Mouse (Mus musculus) embryo, embryonic 10 days (tissue): ENCODE measurements around the gene Ppm1j.
A peak's percentile ranks its signal among the peaks of the same experiment; 100 is the strongest.

ENCODE experiments used
- DNase-seq: peaks from one replicate; pipeline ENCODE4 v3.0.0-alpha.2; 2015; ENCODE audit warnings: low spot score

Gene Ppm1j

GRCm38 (mm10) chr3:104783971-104784500, 3.2 kb downstream of the Ppm1j start:
- DNase-seq = no peak

DNA sequence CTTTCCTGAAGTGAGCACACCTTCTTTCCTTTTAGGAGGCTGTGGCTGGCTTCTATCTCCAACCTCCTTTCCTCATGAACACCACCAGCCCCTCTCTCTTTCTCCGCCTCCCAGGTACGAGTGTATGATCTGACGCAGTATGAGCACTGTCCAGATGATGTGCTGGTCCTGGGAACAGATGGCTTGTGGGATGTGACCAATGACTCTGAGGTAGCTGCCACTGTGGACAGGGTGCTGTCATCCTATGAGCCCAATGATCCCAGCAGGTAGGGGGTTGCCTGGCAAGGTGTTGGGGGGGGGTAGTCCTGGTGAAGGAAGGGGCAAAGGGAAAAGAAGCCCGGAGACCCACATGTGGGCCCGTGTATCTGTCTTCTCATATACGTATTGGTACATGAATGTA, 4.4 kb downstream of the Ppm1j start:
- DNase-seq = no peak

DNA sequence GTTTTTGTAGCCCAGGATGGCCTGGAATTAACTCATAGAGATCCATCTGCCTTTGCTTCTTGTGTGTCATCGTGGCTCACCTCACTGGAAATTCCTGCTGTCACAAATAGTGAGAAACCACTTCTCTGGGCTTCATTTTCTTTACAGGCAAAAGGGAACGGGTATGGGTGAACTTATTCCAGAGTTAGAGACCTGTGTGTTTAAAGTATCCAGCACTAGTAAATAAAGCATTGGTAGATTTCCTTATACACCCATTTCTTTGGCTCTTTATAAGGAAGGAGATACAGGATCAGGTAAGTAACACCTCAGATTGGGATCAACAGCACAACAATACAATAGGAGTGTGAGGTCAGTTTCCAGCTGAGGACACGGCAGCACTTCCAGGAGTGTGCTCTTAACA, 7.2 kb downstream of the Ppm1j start, which contains the start of gene Rhoc:
Gene Rhoc, plus strand, starts transcription at position 301 of the 400 bp plus-strand sequence.
- DNase-seq = no peak

GRCm38 (mm10) chr3:104788561-104789311, 7.9 kb downstream of the Ppm1j start:
- DNase-seq = peak; percentile 88

- peak; percentile 44 for DNase-seq
Measured at GRCm38 (mm10) chr3:104789312-104789605, 8.4 kb downstream of the Ppm1j start.

- no peak for DNase-seq
Measured at GRCm38 (mm10) chr3:104789822-104790221, 9.0 kb downstream of the Ppm1j start.

DNA sequence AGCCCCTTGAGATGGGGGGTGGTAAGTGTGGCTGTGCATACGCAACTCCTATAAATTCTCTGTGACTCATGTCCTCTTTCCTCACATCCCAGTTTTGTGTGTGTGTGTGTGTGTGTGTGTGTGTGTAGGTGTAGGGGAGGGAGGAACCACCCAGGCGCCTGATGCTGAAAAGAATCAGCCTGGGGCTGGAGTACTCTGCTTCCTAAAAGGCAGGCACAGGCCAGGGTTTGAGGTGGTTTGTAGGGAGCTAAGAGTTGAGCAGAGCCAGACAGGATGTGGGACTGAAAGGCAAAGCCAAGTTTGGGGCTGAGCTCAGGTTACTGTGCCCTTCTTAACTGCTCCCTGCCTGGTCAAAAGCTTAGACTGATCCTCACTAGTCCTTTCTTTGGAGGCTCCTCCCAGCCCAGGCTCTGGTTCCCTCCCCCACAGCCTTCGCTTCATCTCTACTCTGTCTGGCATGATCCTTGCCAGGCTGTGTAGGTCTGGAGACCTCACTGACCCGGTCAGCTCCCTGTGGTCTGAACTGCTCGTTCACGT, 9.6 kb downstream of the Ppm1j start:
- DNase-seq = peak; percentile 83

DNA sequence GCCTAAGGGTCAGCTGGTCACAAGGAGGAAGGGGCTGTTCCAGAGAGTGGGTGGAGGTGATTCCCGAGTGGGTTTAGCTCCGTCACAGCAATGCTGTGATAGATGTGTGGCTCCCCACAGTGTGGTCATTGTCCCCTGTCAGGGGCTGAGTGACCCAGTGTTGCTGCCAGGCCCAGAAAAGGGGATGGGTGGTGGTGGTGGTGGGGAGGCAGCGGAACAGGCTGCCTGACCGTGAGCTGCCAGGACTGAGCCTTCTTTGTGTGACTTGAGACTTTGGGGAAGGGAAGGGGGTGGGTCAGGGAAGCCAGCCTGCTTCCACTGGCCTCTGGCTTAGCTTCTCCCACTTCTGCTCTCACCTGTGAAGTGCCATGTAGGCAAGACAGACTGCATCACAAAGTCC, 10.2 kb downstream of the Ppm1j start:
- DNase-seq = no peak

GRCm38 (mm10) chr3:104791671-104792070, 10.8 kb downstream of the Ppm1j start:
- DNase-seq = no peak

DNA sequence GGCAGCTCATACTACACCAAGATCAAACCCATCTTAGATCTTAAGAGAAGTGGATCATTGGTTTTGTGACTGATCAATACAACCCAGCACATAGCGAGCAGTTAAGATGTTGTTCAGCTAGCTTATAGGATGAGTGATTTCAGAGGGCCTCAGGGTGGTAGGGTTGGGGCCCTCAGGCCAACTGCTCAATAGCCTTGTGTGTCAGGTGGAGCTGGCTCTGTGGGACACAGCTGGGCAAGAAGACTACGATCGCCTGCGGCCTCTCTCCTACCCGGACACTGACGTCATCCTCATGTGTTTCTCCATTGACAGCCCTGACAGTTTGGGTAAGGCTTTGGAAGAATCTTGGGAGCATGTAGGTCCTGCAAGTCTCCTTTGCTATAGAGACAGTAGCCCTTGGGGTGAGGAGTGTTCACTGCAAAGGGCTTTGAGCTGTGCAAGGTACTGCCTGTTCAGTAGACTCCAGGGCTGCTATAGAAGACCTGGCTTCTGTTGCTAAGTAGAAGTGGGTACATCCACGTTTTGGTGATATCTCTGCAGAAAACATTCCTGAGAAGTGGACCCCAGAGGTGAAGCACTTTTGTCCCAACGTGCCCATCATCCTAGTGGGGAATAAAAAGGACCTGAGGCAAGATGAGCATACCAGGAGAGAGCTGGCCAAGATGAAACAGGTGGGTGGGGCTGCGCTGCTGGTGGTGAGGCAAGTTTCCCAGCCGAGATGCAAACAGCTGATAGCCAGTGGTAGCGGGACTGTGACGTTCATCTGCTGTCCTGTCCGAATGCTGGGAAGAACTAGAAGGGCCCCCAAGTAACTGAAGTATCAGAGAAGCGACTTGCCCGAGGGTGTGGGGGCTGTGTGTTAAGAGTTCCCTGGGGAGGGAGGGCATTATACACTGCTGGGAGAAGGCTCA, 11.8 kb downstream of the Ppm1j start:
- DNase-seq = no peak

DNA sequence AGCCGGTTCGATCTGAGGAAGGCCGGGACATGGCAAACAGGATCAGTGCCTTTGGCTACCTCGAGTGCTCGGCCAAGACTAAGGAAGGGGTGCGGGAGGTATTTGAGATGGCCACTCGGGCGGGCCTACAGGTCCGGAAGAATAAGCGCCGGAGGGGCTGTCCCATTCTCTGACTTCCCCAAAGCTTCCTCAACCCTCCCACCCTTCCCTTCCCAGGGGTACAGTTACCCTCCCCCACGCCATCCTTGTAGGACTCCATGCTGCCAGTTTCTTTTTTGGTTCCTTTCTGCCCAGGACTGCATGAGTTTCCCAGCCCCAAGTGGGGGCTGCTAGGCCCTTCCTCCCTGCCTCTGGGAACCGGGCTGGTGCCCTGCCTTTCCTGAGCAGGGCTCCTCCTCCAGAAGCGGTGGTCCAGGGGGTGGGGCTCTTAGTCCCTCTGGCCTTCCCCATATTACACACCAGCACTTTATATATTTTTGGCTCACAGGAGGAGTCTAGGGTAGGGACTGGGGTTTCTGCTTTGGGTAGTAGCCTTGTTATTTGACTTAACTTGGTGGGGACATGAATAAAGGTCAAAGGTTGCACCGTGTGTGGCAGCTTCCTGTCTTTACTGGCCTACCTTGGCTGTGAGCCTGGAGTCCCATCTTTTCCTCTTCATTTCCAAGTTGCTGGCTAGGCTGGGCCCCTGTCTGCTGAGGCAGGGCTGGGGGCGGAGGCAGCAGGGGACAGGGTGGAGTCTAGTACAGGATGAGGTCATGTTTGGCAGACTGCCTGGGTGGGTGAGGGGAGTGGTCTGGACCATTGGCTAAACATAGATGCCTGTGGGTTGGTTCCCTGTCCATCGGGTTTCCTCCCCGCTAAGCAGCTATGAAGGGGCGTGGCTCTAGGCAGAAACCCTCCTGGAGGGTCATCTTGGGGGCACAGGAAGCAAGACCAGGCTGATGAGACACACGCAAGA, 13.3 kb downstream of the Ppm1j start:
- peak; percentile 94 for DNase-seq

GRCm38 (mm10) chr3:104794953-104795470, 14.2 kb downstream of the Ppm1j start:
- no peak for DNase-seq

GRCm38 (mm10) chr3:104795661-104796340, 14.9 kb downstream of the Ppm1j start:
- no peak for DNase-seq

GRCm38 (mm10) chr3:104796430-104797082, 15.7 kb downstream of the Ppm1j start:
- DNase-seq = no peak

DNA sequence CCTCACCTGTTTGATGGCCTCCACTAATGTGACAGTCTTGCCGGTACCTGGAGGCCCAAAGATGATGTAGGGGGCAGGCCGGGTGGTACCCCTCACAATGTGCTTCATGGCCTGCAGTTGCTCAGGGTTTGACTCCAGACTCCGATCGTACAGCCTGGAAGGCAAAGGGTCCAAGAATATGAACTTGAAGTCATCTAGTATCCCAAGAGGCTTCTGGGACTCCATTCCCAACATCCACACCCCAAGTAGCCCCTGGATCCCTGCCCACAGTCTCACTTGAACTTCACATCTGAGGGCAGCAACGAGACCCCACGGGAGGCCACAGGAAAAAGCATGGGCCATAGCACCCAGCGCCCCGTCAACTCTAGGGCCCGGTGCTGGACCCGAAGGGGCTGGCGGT, 19.8 kb downstream of the Ppm1j start:
- DNase-seq = no peak

DNA sequence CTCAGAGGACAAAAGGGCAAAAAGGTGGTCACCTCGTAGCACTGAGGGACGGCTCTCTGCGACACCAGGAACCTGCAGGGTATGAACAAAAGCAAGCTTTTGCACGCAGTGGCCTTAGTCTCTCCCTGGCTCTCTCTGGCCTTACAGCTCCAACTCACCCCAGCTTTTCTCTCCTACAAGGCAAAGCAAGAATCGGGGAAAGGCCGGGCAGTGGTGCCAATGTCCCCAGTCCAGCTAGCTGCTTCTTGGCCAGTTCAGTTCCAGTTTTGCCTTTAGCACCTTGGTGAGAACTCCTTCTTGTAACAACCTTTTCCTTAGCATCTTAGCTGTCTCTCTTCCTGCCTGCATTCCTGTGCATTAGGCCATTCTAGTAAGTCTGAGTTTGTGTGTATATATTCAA, 20.6 kb downstream of the Ppm1j start:
- DNase-seq = no peak

DNA sequence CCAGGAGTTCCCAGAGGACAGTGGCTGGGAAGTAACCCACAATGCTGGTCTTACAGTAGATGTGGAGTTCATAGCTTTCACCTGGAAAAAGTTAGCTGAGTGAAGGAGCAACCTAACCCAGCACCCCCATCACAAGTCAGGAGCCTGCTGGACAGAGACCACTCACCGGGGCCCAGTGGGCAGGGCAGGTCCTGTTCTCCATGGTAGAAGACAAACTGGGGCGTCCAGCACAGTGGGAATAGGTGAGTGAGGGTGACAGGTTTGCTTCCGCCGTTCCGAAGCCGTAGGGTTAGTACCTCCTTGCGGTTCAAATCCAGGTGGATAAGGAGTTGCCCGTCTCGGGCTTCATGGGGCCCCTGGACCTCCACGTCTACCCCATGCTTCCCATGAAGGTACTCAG, 23.5 kb downstream of the Ppm1j start:
- no peak for DNase-seq

DNA sequence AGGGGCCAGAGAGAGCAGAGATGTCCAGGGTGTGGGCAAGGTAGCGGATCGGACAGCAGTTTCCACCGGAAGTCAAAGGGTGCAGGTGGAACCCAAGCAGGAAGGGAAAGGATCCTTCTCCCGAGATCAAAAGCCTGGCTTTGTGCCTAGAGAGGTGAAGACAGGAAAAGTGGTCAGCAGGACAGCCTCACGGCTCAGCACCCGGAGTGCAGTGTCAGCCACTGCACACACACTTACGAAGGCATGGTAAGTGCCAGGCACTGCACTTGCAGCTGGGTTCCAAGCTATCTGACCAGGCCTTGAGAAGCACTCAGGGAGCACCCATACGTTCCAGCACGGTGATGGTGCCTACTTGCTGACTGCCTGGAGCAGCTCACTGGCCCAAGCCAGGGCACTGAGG, 24.7 kb downstream of the Ppm1j start:
- no peak for DNase-seq

DNA sequence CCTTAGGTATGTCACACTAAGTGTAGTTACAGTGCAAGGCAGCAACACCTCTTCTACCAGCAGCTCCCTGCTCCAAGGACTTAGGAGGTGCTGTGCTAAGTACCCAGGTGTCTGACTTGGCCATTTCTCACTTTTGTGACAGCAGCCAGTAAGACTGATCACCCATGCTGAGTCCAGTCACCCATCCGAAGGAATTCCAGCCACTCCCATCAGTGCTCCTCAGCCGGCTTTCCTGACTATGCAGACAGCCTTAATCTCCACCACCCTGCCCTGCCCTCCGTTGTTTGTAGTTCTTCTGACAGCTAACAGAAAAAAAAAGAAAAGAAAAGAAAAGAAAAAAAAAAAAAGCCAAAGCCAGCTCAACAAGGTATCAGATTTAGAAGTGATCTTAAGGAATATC, 30.9 kb downstream of the Ppm1j start:
- no peak for DNase-seq

- DNase-seq = no peak
Measured at GRCm38 (mm10) chr3:104812254-104812653, 31.4 kb downstream of the Ppm1j start.
